Mouse (Mus musculus): ENCODE data around the gene Sarnp. TPM values are rescaled to one million over a fixed set of nuclear protein-coding genes. Genes with fewer than 3 reads are reported as not detected.

The Sarnp gene
- polyA plus RNA-seq, 1 experiment from 2014 or later = 247 TPM

Other genes starting within 250 kb of the Sarnp start
- 3.0 and 3.1 TPM in 2 replicates for gene Erbb3, start 227.7 kb upstream of the Sarnp start, polyA plus RNA-seq (2016; fragmentation: Nextera tagmentation; extraction: Ambion mirVana)
- 574 and 577 TPM in 2 replicates for gene Rps26, start 190.6 kb upstream of the Sarnp start, polyA plus RNA-seq (2016; fragmentation: Nextera tagmentation; extraction: Ambion mirVana)
- 3.2 and 3.9 TPM in 2 replicates for gene Ikzf4, start 171.3 kb upstream of the Sarnp start, polyA plus RNA-seq (2016; fragmentation: Nextera tagmentation; extraction: Ambion mirVana)
- gene Suox, start 143.3 kb upstream of the Sarnp start, polyA plus RNA-seq (2016; fragmentation: Nextera tagmentation; extraction: Ambion mirVana) = 10.8 and 10.9 TPM in 2 replicates
- gene Rab5b, start 121.1 kb upstream of the Sarnp start, polyA plus RNA-seq (2016; fragmentation: Nextera tagmentation; extraction: Ambion mirVana) = 63.4 and 68.8 TPM in 2 replicates
- 7.2 and 24.4 TPM in 2 replicates for gene Pmel, start 113.1 kb upstream of the Sarnp start, polyA plus RNA-seq (2016; fragmentation: Nextera tagmentation; extraction: Ambion mirVana)
- gene Cdk2, start 112.3 kb upstream of the Sarnp start, polyA plus RNA-seq (2016; fragmentation: Nextera tagmentation; extraction: Ambion mirVana) = 119 and 120 TPM in 2 replicates
- 3.5 and 3.6 TPM in 2 replicates for gene Dgka, start 72.5 kb upstream of the Sarnp start, polyA plus RNA-seq (2016; fragmentation: Nextera tagmentation; extraction: Ambion mirVana)
- gene Pym1, start 69.4 kb upstream of the Sarnp start, polyA plus RNA-seq (2016; fragmentation: Nextera tagmentation; extraction: Ambion mirVana) = 57.1 and 63.8 TPM in 2 replicates
- gene Mmp19, start 26.4 kb upstream of the Sarnp start, polyA plus RNA-seq (2016; fragmentation: Nextera tagmentation; extraction: Ambion mirVana) = 0.24 and 0.44 TPM in 2 replicates
- 49.4 and 49.9 TPM in 2 replicates for gene Dnajc14, start 13.3 kb upstream of the Sarnp start, polyA plus RNA-seq (2016; fragmentation: Nextera tagmentation; extraction: Ambion mirVana)
- gene Tmem198b, start 13.0 kb upstream of the Sarnp start, polyA plus RNA-seq (2016; fragmentation: Nextera tagmentation; extraction: Ambion mirVana) = 19.0 and 19.2 TPM in 2 replicates
- 88.0 and 92.9 TPM in 2 replicates for gene Ormdl2, start 4.3 kb downstream of the Sarnp start, polyA plus RNA-seq (2016; fragmentation: Nextera tagmentation; extraction: Ambion mirVana)
- 9.7 and 10.7 TPM in 2 replicates for gene Gdf11, start 74.4 kb downstream of the Sarnp start, polyA plus RNA-seq (2016; fragmentation: Nextera tagmentation; extraction: Ambion mirVana)
- gene Cd63, start 83.7 kb downstream of the Sarnp start, polyA plus RNA-seq (2016; fragmentation: Nextera tagmentation; extraction: Ambion mirVana) = 179 and 184 TPM in 2 replicates
- 11.0 and 12.8 TPM in 2 replicates for gene Rdh5, start 105.6 kb downstream of the Sarnp start, polyA plus RNA-seq (2016; fragmentation: Nextera tagmentation; extraction: Ambion mirVana)
- gene Bloc1s1, start 106.7 kb downstream of the Sarnp start, polyA plus RNA-seq (2016; fragmentation: Nextera tagmentation; extraction: Ambion mirVana) = 166 and 178 TPM in 2 replicates
- 0.15 and 0.36 TPM in 2 replicates for gene Itga7, start 116.5 kb downstream of the Sarnp start, polyA plus RNA-seq (2016; fragmentation: Nextera tagmentation; extraction: Ambion mirVana)
- gene Mettl7b, start 143.7 kb downstream of the Sarnp start, polyA plus RNA-seq (2016; fragmentation: Nextera tagmentation; extraction: Ambion mirVana) = not detected in 2 replicates
- not detected in 2 replicates for gene Olfr9, start 172.1 kb downstream of the Sarnp start, polyA plus RNA-seq (2016; fragmentation: Nextera tagmentation; extraction: Ambion mirVana)
- gene Olfr763, start 193.5 kb downstream of the Sarnp start, polyA plus RNA-seq (2016; fragmentation: Nextera tagmentation; extraction: Ambion mirVana) = not detected in 2 replicates
- gene Olfr764-ps1, start 222.6 kb downstream of the Sarnp start, polyA plus RNA-seq (2016; fragmentation: Nextera tagmentation; extraction: Ambion mirVana) = not detected in 2 replicates
- not detected in 2 replicates for gene Olfr765, start 232.7 kb downstream of the Sarnp start, polyA plus RNA-seq (2016; fragmentation: Nextera tagmentation; extraction: Ambion mirVana)